12 mouse cellular contexts compared by ENCODE assay signal in genomic region chr11:100719893-100720292, GRCm38 (mm10). TPM values are rescaled to one million over a fixed set of nuclear protein-coding genes. Genes with fewer than 3 reads are reported as not detected.
A peak's percentile ranks its signal among the peaks of the same experiment; 100 is the strongest.
DNase-seq lines count a peak whose midpoint lies in the region; ATAC-seq and TF ChIP-seq lines count a peak whose summit lies in the region.
"Had no signal": no experiment of that assay in that cellular context is flagged by ENCODE, and none has a peak within 500 bp of the region (broad histone marks: within the 10 kb centered on the region; RNA-seq: fewer than 3 reads in every experiment).

No protein-coding gene starts in this region.

- no peak for TF ChIP-seq POLR2A in myocyte (IDR thresholded peaks at IDR 0.05; ENCODE audit: insufficient read length, low read depth)

- intact Hi-C loops in left cerebral cortex, adult 2 months (cut with DNase I): loop anchor here (2.0 kb wide), 1 partner anchor 17 kb away; no protein-coding TSS in a partner anchor

- no peaks in the 10 kb centered on the region for H3K9me3 ChIP-seq in heart, embryonic 13.5 days
- H3K9me3 ChIP-seq in heart, embryonic 10.5 days: no peaks in the 10 kb centered on the region
- H3K9me3 ChIP-seq: limb, embryonic 13.5 days had no signal

- no peaks in the 10 kb centered on the region for H3K27me3 ChIP-seq in heart, embryonic 13.5 days (replicated peaks)
- H3K27me3 ChIP-seq in heart, embryonic 10.5 days (ENCODE audit: insufficient read depth, poor library complexity, severe bottlenecking): no peaks in the 10 kb centered on the region
- H3K27me3 ChIP-seq in myocyte (ENCODE audit: control insufficient read depth, insufficient read depth, insufficient read length): no peaks in the 10 kb centered on the region
- H3K27me3 ChIP-seq: limb, embryonic 13.5 days had no signal

- peak overlapping the region; percentile 69 for H3K9ac ChIP-seq in heart, embryonic 13.5 days
- H3K9ac ChIP-seq: limb, embryonic 13.5 days had no signal

- no peak for ATAC-seq in heart, embryonic 13.5 days (ENCODE audit: extremely low read depth, insufficient number of reproducible peaks, low FRiP score, low TSS enrichment)

- no peak overlapping the region for H3K4me2 ChIP-seq in heart, embryonic 13.5 days
- peak overlapping the region; percentile 44 for H3K4me2 ChIP-seq in myocyte (ENCODE audit: low read depth)
- H3K4me2 ChIP-seq: limb, embryonic 13.5 days had no signal

- H3K27ac ChIP-seq in heart, embryonic 13.5 days (replicated peaks): peak overlapping the region; percentile 85
- H3K27ac ChIP-seq in heart, embryonic 10.5 days: no peak overlapping the region
- peak overlapping the region; percentile 88 for H3K27ac ChIP-seq in left cerebral cortex, adult 2 months

- H3ac ChIP-seq in myocyte (ENCODE audit: control insufficient read depth, insufficient read length): no peak overlapping the region

- 82% methylated on average over 11 of the region's 11 CpGs for WGBS in heart, embryonic 13.5 days
- 82% methylated on average over 11 of the region's 11 CpGs for WGBS in heart, embryonic 10.5 days

- no peak for TF ChIP-seq CTCF in left cerebral cortex, adult 2 months (IDR thresholded peaks at IDR 0.05)

- peaks cover 44% of the 10 kb centered on the region for H3K79me2 ChIP-seq in myocyte (ENCODE audit: control insufficient read depth, insufficient read depth)

- DNase-seq in heart, embryonic 10.5 days (ENCODE audit: low spot score): no peak
- DNase-seq in left cerebral cortex, adult 2 months (ENCODE audit: extremely low spot score in 1 of 2, low spot score in 2 of 2): no peak
- no peak for DNase-seq in left cerebral cortex, adult 11 months (ENCODE audit: low spot score)
- peak; percentile 77 for DNase-seq in ZHBTc4 (ENCODE audit: low read depth, low spot score)
- no peak for DNase-seq in adrenal gland, adult 2 months
- no peak for DNase-seq in left cerebral cortex, adult 9 months (ENCODE audit: low spot score in 2 of 2)
- DNase-seq: cerebellum, postnatal 14 days; kidney, adult 18-20 months had no signal

- peaks cover 59% of the 10 kb centered on the region for H3K4me1 ChIP-seq in heart, embryonic 13.5 days
- peaks cover 44% of the 10 kb centered on the region for H3K4me1 ChIP-seq in heart, embryonic 10.5 days

- H3K4me3 ChIP-seq in heart, embryonic 13.5 days: no peak overlapping the region
- no peak overlapping the region for H3K4me3 ChIP-seq in heart, embryonic 10.5 days
- no peak overlapping the region for H3K4me3 ChIP-seq in left cerebral cortex, adult 2 months
- no peak overlapping the region for H3K4me3 ChIP-seq in myocyte
- H3K4me3 ChIP-seq: limb, embryonic 13.5 days had no signal

- peaks cover 51% of the 10 kb centered on the region for H3K36me3 ChIP-seq in heart, embryonic 13.5 days
- peaks cover 52% of the 10 kb centered on the region for H3K36me3 ChIP-seq in heart, embryonic 10.5 days
- peaks cover 14% of the 10 kb centered on the region for H3K36me3 ChIP-seq in myocyte (ENCODE audit: control insufficient read depth, insufficient read depth)

TF ChIP-seq in myocyte, 11 proteins besides CTCF, POLR2A, EP300 and RAD21:
- no peak for TF ChIP-seq POLR2AphosphoS2 (IDR thresholded peaks at IDR 0.05; ENCODE audit: insufficient read length, low read depth)
- TF ChIP-seq CEBPB (IDR thresholded peaks at IDR 0.05; ENCODE audit: insufficient read depth, poor library complexity, severe bottlenecking): no peak

RNA-seq across cellular contexts. Expression of gene Hspb9, which starts 6.2 kb away (rescaled TPM):
- 0.21 TPM in 1 of 2 replicates, not detected in the other for polyA plus RNA-seq in heart, embryonic 13.5 days (2015; fragmentation: Nextera tagmentation; extraction: Ambion mirVana)
- 0.19 and 0.34 TPM in 2 replicates for polyA plus RNA-seq in heart, embryonic 10.5 days (2016; fragmentation: Nextera tagmentation; extraction: Ambion mirVana)
- not detected for total RNA-seq in left cerebral cortex, adult 2 months (2021)
- 0.23 TPM for polyA plus RNA-seq in myocyte (2012; fragmentation: generic; extraction: Trizol)
- total RNA-seq in adrenal gland, adult 2 months (2021): not detected
- polyA plus RNA-seq in adrenal gland, adult 2 months (2012; rRNA removed): not detected in 2 replicates
- total RNA-seq: layer of hippocampus, postnatal 10 days had no signal
- polyA plus RNA-seq: limb, embryonic 13.5 days had no signal

RNA-seq across cellular contexts. Expression of gene Kat2a, which starts 7.6 kb away (rescaled TPM):
- 33.4 and 34.7 TPM in 2 replicates for polyA plus RNA-seq in heart, embryonic 13.5 days (2015; fragmentation: Nextera tagmentation; extraction: Ambion mirVana)
- polyA plus RNA-seq in heart, embryonic 10.5 days (2016; fragmentation: Nextera tagmentation; extraction: Ambion mirVana): 52.0 and 59.8 TPM in 2 replicates
- 10 to 100 TPM; 60.5 to 61.7 TPM for total RNA-seq in left cerebral cortex, adult 2 months (2021)
- 29.9 TPM for polyA plus RNA-seq in myocyte (2012; fragmentation: generic; extraction: Trizol)
- total RNA-seq in adrenal gland, adult 2 months (2021): 10 to 100 TPM; 42.5 to 42.6 TPM
- polyA plus RNA-seq in adrenal gland, adult 2 months (2012; rRNA removed): 73.5 and 85.1 TPM in 2 replicates

RNA-seq across cellular contexts. Expression of gene Dhx58, which starts 15.8 kb away (rescaled TPM):
- polyA plus RNA-seq in heart, embryonic 13.5 days (2015; fragmentation: Nextera tagmentation; extraction: Ambion mirVana): 1.5 and 1.9 TPM in 2 replicates
- 1.1 and 2.4 TPM in 2 replicates for polyA plus RNA-seq in heart, embryonic 10.5 days (2016; fragmentation: Nextera tagmentation; extraction: Ambion mirVana)
- total RNA-seq in left cerebral cortex, adult 2 months (2021): 1 to 10 TPM; 3.0 to 3.7 TPM
- 0.40 TPM for polyA plus RNA-seq in myocyte (2012; fragmentation: generic; extraction: Trizol)
- total RNA-seq in adrenal gland, adult 2 months (2021): 10 to 100 TPM; 29.2 to 60.7 TPM
- polyA plus RNA-seq in adrenal gland, adult 2 months (2012; rRNA removed): 30.2 and 42.2 TPM in 2 replicates

RNA-seq across cellular contexts. Expression of gene Rab5c, which starts 18.1 kb away (rescaled TPM):
- 13.4 and 13.6 TPM in 2 replicates for polyA plus RNA-seq in heart, embryonic 13.5 days (2015; fragmentation: Nextera tagmentation; extraction: Ambion mirVana)
- polyA plus RNA-seq in heart, embryonic 10.5 days (2016; fragmentation: Nextera tagmentation; extraction: Ambion mirVana): 13.7 and 13.9 TPM in 2 replicates
- total RNA-seq in left cerebral cortex, adult 2 months (2021): 100 to 1,000 TPM; 139 to 142 TPM
- 128 TPM for polyA plus RNA-seq in myocyte (2012; fragmentation: generic; extraction: Trizol)
- total RNA-seq in adrenal gland, adult 2 months (2021): 100 to 1,000 TPM; 191 to 196 TPM
- polyA plus RNA-seq in adrenal gland, adult 2 months (2012; rRNA removed): 201 and 238 TPM in 2 replicates

RNA-seq across cellular contexts. Expression of gene Zfp385c, which starts 27.6 kb away (rescaled TPM):
- 0.09 and 0.51 TPM in 2 replicates for polyA plus RNA-seq in heart, embryonic 13.5 days (2015; fragmentation: Nextera tagmentation; extraction: Ambion mirVana)
- polyA plus RNA-seq in heart, embryonic 10.5 days (2016; fragmentation: Nextera tagmentation; extraction: Ambion mirVana): 0.23 and 0.27 TPM in 2 replicates
- total RNA-seq in left cerebral cortex, adult 2 months (2021): under 1 TPM; 0.16 to 0.26 TPM
- polyA plus RNA-seq in myocyte (2012; fragmentation: generic; extraction: Trizol): 0.24 TPM
- total RNA-seq in adrenal gland, adult 2 months (2021): under 1 TPM in 1 of 2 experiments, not detected in 1; 0.59 TPM
- polyA plus RNA-seq in adrenal gland, adult 2 months (2012; rRNA removed): 0.75 and 0.84 TPM in 2 replicates
